Mouse (Mus musculus): Measurements from ENCODE around the gene Zfp512b.
A peak's percentile ranks its signal among the peaks of the same experiment; 100 is the strongest.

The Zfp512b gene

GRCm38 (mm10) chr2:181572921-181573920, 19.4 kb downstream of the Zfp512b start:
- DNase-seq = peak; percentile 52 to 59

- peak in 1 of 2 experiments; percentile 29 for DNase-seq
These were observed 20.5 kb downstream of the Zfp512b start for GRCm38 (mm10) chr2:181571941-181572670.

- DNase-seq = peak; percentile 73
These were observed 21.5 kb downstream of the Zfp512b start for GRCm38 (mm10) chr2:181570921-181571595.

- DNase-seq = no peak
These were observed 22.2 kb downstream of the Zfp512b start for GRCm38 (mm10) chr2:181570375-181570774.

- DNase-seq = no peak
These were observed 22.7 kb downstream of the Zfp512b start for GRCm38 (mm10) chr2:181569856-181570255.

- no peak for DNase-seq
These were observed 24.2 kb downstream of the Zfp512b start for GRCm38 (mm10) chr2:181568272-181569008.

- DNase-seq = no peak
These were observed 25.3 kb downstream of the Zfp512b start for GRCm38 (mm10) chr2:181567338-181567737.

GRCm38 (mm10) chr2:181553772-181554171, 38.8 kb downstream of the Zfp512b start:
- DNase-seq = no peak

GRCm38 (mm10) chr2:181550233-181550632, 42.4 kb downstream of the Zfp512b start:
- DNase-seq = no peak

- no peak for DNase-seq
These were observed 43.9 kb downstream of the Zfp512b start for GRCm38 (mm10) chr2:181548682-181549081.

- no peak for DNase-seq
These were observed 44.4 kb downstream of the Zfp512b start for GRCm38 (mm10) chr2:181548227-181548626.

GRCm38 (mm10) chr2:181546142-181546541, 46.5 kb downstream of the Zfp512b start:
- DNase-seq = no peak

GRCm38 (mm10) chr2:181541761-181542380, 50.7 kb downstream of the Zfp512b start:
- DNase-seq = no peak

- no peak for DNase-seq
These were observed 55.1 kb downstream of the Zfp512b start for GRCm38 (mm10) chr2:181537444-181538047.

GRCm38 (mm10) chr2:181536410-181536809, 56.2 kb downstream of the Zfp512b start:
- no peak for DNase-seq

- no peak for DNase-seq
These were observed 60.0 kb downstream of the Zfp512b start for GRCm38 (mm10) chr2:181532589-181532988.
